Mouse (Mus musculus): ENCODE results near the gene Mlc1. TPM values are rescaled to one million over a fixed set of nuclear protein-coding genes. Genes with fewer than 3 reads are reported as not detected.

Gene Mlc1
- polyA plus RNA-seq (2015; fragmentation: Nextera tagmentation; extraction: Ambion mirVana), result 5.7 and 8.1 TPM in 2 replicates

- H3K27ac ChIP-seq, result peak within 1 kb of the TSS; percentile 76
- no peak within 1 kb of the TSS for H3K9ac ChIP-seq (replicated peaks)
- no peaks in the 10 kb centered on the region for H3K36me3 ChIP-seq
- H3K4me1 ChIP-seq (replicated peaks), result peaks cover 17% of the 10 kb centered on the region
- peak within 1 kb of the TSS; percentile 26 for H3K4me2 ChIP-seq (replicated peaks)
- peak; percentile 93 for ATAC-seq
- 7% methylated on average over 10 of the region's 10 CpGs for WGBS
- 0 out of 2 replicates have a peak within 1 kb of the TSS, but pooled peaks have one; percentile 4 for H3K4me3 ChIP-seq (replicated peaks)
- no peaks in the 10 kb centered on the region; the same call in 1 of the 2 replicates for H3K9me3 ChIP-seq
- peaks cover 2% of the 10 kb centered on the region for H3K27me3 ChIP-seq
Observed at GRCm38 (mm10) chr15:88978281-88979137, at the start of gene Mlc1. Gene Mlc1, minus strand, starts transcription at chr15:88979007.

GRCm38 (mm10) chr15:89020492-89020891 lies 41.7 kb upstream of the Mlc1 start:
- H3K4me1 ChIP-seq (replicated peaks), result no peaks in the 10 kb centered on the region
- H3K36me3 ChIP-seq, result no peaks in the 10 kb centered on the region
- no peaks in the 10 kb centered on the region for H3K9me3 ChIP-seq
- no peak for ATAC-seq
- H3K4me3 ChIP-seq (replicated peaks), result no peak overlapping the region
- H3K27ac ChIP-seq, result no peak overlapping the region
- no peaks in the 10 kb centered on the region for H3K27me3 ChIP-seq
- H3K4me2 ChIP-seq (replicated peaks), result no peak overlapping the region
- 85% methylated on average over 7 of the region's 7 CpGs for WGBS
- H3K9ac ChIP-seq (replicated peaks), result no peak overlapping the region

- Histone ChIP-seq H3K27me3 (no peaks in the 10 kb centered on the region), H3K4me2 (replicated peaks) (no peak overlapping the region), H3K9me3 (no peaks in the 10 kb centered on the region), H3K4me1 (replicated peaks) (no peaks in the 10 kb centered on the region), H3K4me3 (replicated peaks) (no peak overlapping the region), H3K27ac (no peak overlapping the region), H3K36me3 (no peaks in the 10 kb centered on the region), H3K9ac (replicated peaks) (no peak overlapping the region)
- WGBS, result 83% methylated on average over 7 of the region's 7 CpGs
- no peak for ATAC-seq
Observed at GRCm38 (mm10) chr15:89020085-89020484, 41.3 kb upstream of the Mlc1 start.

- H3K27ac ChIP-seq, result no peak overlapping the region
- no peak for ATAC-seq
- no peaks in the 10 kb centered on the region for H3K9me3 ChIP-seq
- no peak overlapping the region for H3K4me2 ChIP-seq (replicated peaks)
- no peaks in the 10 kb centered on the region for H3K36me3 ChIP-seq
- no peak overlapping the region for H3K9ac ChIP-seq (replicated peaks)
- no peaks in the 10 kb centered on the region for H3K27me3 ChIP-seq
- 84% methylated on average over 3 of the region's 3 CpGs for WGBS
- no peaks in the 10 kb centered on the region for H3K4me1 ChIP-seq (replicated peaks)
- no peak overlapping the region for H3K4me3 ChIP-seq (replicated peaks)
Observed at GRCm38 (mm10) chr15:89016722-89017121, 37.9 kb upstream of the Mlc1 start.

- no peaks in the 10 kb centered on the region for H3K36me3 ChIP-seq
- no peaks in the 10 kb centered on the region for H3K4me1 ChIP-seq (replicated peaks)
- no peaks in the 10 kb centered on the region for H3K27me3 ChIP-seq
- no peaks in the 10 kb centered on the region for H3K9me3 ChIP-seq
- no peak overlapping the region for H3K27ac ChIP-seq
- no peak for ATAC-seq
- H3K9ac ChIP-seq (replicated peaks), result no peak overlapping the region
- H3K4me2 ChIP-seq (replicated peaks), result no peak overlapping the region
- 86% methylated on average over 5 of the region's 5 CpGs for WGBS
- no peak overlapping the region for H3K4me3 ChIP-seq (replicated peaks)
Observed at GRCm38 (mm10) chr15:89007781-89008180, 29.0 kb upstream of the Mlc1 start.

- no peaks in the 10 kb centered on the region for H3K36me3 ChIP-seq
Observed at GRCm38 (mm10) chr15:89007002-89007401, 28.2 kb upstream of the Mlc1 start.

GRCm38 (mm10) chr15:89001245-89001644 lies 22.4 kb upstream of the Mlc1 start:
- 78% methylated on average over 3 of the region's 3 CpGs for WGBS
- no peaks in the 10 kb centered on the region for H3K4me1 ChIP-seq (replicated peaks)
- no peak for ATAC-seq

More at GRCm38 (mm10) chr15:89007002-89007401, 28.2 kb upstream of the Mlc1 start:
- Histone ChIP-seq H3K27ac (no peak overlapping the region), H3K9me3 (no peaks in the 10 kb centered on the region), H3K9ac (replicated peaks) (no peak overlapping the region), H3K27me3 (no peaks in the 10 kb centered on the region), H3K4me3 (replicated peaks) (no peak overlapping the region), H3K4me1 (replicated peaks) (no peaks in the 10 kb centered on the region), H3K4me2 (replicated peaks) (no peak overlapping the region)
- 89% methylated on average over 7 of the region's 7 CpGs for WGBS
- no peak for ATAC-seq

GRCm38 (mm10) chr15:89000367-89000766 lies 21.6 kb upstream of the Mlc1 start:
- 67% methylated on average over 2 of the region's 2 CpGs for WGBS
- no peaks in the 10 kb centered on the region for H3K4me1 ChIP-seq (replicated peaks)
- no peak for ATAC-seq

More at GRCm38 (mm10) chr15:89001245-89001644, 22.4 kb upstream of the Mlc1 start:
- H3K4me3 ChIP-seq (replicated peaks), result no peak overlapping the region
- H3K27me3 ChIP-seq, result no peaks in the 10 kb centered on the region
- H3K9me3 ChIP-seq, result no peaks in the 10 kb centered on the region
- no peaks in the 10 kb centered on the region for H3K36me3 ChIP-seq
- H3K27ac ChIP-seq, result no peak overlapping the region
- H3K9ac ChIP-seq (replicated peaks), result no peak overlapping the region
- no peak overlapping the region for H3K4me2 ChIP-seq (replicated peaks)

GRCm38 (mm10) chr15:88999124-88999523 lies 20.3 kb upstream of the Mlc1 start:
- Histone ChIP-seq H3K9ac (replicated peaks) (no peak overlapping the region), H3K4me2 (replicated peaks) (no peak overlapping the region), H3K4me1 (replicated peaks) (no peaks in the 10 kb centered on the region), H3K27ac (no peak overlapping the region), H3K9me3 (no peaks in the 10 kb centered on the region), H3K4me3 (replicated peaks) (no peak overlapping the region), H3K36me3 (no peaks in the 10 kb centered on the region), H3K27me3 (no peaks in the 10 kb centered on the region)
- no peak for ATAC-seq
- 72% methylated on average over 2 of the region's 2 CpGs for whole genome bisulfite sequencing

More at GRCm38 (mm10) chr15:89000367-89000766, 21.6 kb upstream of the Mlc1 start:
- H3K36me3 ChIP-seq, result no peaks in the 10 kb centered on the region
- no peak overlapping the region for H3K27ac ChIP-seq
- no peak overlapping the region for H3K4me2 ChIP-seq (replicated peaks)
- no peak overlapping the region for H3K9ac ChIP-seq (replicated peaks)
- no peaks in the 10 kb centered on the region for H3K27me3 ChIP-seq
- no peaks in the 10 kb centered on the region for H3K9me3 ChIP-seq
- H3K4me3 ChIP-seq (replicated peaks), result no peak overlapping the region

- Histone ChIP-seq H3K4me1 (replicated peaks) (no peaks in the 10 kb centered on the region), H3K36me3 (no peaks in the 10 kb centered on the region), H3K9me3 (no peaks in the 10 kb centered on the region), H3K9ac (replicated peaks) (no peak overlapping the region), H3K4me2 (replicated peaks) (no peak overlapping the region), H3K27me3 (no peaks in the 10 kb centered on the region), H3K27ac (no peak overlapping the region), H3K4me3 (replicated peaks) (no peak overlapping the region)
- no peak for ATAC-seq
- 76% methylated on average over 8 of the region's 8 CpGs for WGBS
Observed at GRCm38 (mm10) chr15:88998636-88999035, 19.8 kb upstream of the Mlc1 start.

GRCm38 (mm10) chr15:88989236-88989635 lies 10.4 kb upstream of the Mlc1 start:
- H3K4me1 ChIP-seq (replicated peaks), result no peaks in the 10 kb centered on the region
- ATAC-seq, result no peak
- no peak overlapping the region for H3K4me2 ChIP-seq (replicated peaks)
- no peaks in the 10 kb centered on the region for H3K27me3 ChIP-seq
- no peak overlapping the region for H3K27ac ChIP-seq
- no peak overlapping the region for H3K4me3 ChIP-seq (replicated peaks)
- 91% methylated on average over 2 of the region's 2 CpGs for WGBS
- no peaks in the 10 kb centered on the region for H3K36me3 ChIP-seq
- no peak overlapping the region for H3K9ac ChIP-seq (replicated peaks)
- no peaks in the 10 kb centered on the region for H3K9me3 ChIP-seq

- no peak for ATAC-seq
- H3K4me1 ChIP-seq (replicated peaks), result peaks cover 17% of the 10 kb centered on the region
- no peak within 1 kb of the TSS for H3K27ac ChIP-seq
- H3K9me3 ChIP-seq, result no peaks in the 10 kb centered on the region; the same call in 1 of the 2 replicates
- H3K36me3 ChIP-seq, result no peaks in the 10 kb centered on the region
- no peak within 1 kb of the TSS for H3K4me2 ChIP-seq (replicated peaks)
- 95% methylated on average over 31 of the region's 31 CpGs for WGBS
- no peak within 1 kb of the TSS for H3K9ac ChIP-seq (replicated peaks)
- H3K4me3 ChIP-seq (replicated peaks), result no peak within 1 kb of the TSS
- peaks cover 2% of the 10 kb centered on the region; the same call in 1 of the 2 replicates for H3K27me3 ChIP-seq
Observed at GRCm38 (mm10) chr15:88982534-88983079, 3.8 kb upstream of the Mlc1 start, which contains the start of gene Mov10l1. Gene Mov10l1, plus strand, starts transcription at chr15:88982909.

Measured in midbrain, embryonic 13.5 days (tissue).